Mouse (Mus musculus): ENCODE results near the gene Eefsec.

- TF ChIP-seq TAL1 (IDR thresholded peaks at IDR 0.05; ENCODE audit: low read length) = no peak
- no peak for TF ChIP-seq GATA1 (IDR thresholded peaks at IDR 0.05; ENCODE audit: low read length)
Measured at GRCm38 (mm10) chr6:88210182-88210581, 236.2 kb downstream of the Eefsec start.

Data from erythroblast, embryonic 14.5 days (primary cell).